Mouse (Mus musculus): ENCODE data around the gene Irs1. TPM values are rescaled to one million over a fixed set of nuclear protein-coding genes. Genes with fewer than 3 reads are reported as not detected.

The Irs1 gene
- polyA plus RNA-seq, 1 experiment from 2014 or later: 4.4 TPM

DNA sequence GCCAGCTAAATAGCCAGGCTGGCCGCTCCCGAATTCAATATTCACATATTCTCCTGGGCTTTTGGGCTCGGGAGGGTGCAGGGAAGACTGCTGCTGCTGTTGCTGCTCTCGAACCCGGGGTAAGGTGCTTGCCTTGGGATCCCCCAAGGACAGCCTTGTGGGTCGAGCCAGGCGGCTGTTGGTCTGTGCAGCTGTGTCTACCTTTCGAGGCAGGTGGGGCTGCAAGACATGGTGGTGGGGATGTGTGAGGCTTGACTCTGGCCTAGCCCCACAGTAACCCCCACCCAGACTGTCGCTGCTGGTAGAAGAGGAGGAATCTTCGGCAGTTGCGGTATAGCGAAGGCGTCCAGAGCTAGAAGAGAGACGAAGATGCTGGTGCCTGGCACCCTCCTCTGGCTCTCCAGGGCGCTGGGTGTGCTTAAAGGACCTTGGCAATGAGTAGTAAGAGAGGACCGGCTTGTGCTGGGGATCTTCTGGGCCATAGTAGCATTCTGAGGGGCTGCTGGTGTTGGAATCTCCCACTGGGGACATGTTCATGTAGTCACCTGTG, 3.4 kb downstream of the Irs1 start:
- peaks cover 37% of the 10 kb centered on the region for H3K4me1 ChIP-seq
- peak overlapping the region; percentile 88 for H3K4me2 ChIP-seq
- no peaks in the 10 kb centered on the region for H3K27me3 ChIP-seq (replicated peaks)
- H3K9me3 ChIP-seq: no peaks in the 10 kb centered on the region
- no peak for ATAC-seq (ENCODE audit: insufficient read depth, low FRiP score, low read depth)
- H3K27ac ChIP-seq: no peak overlapping the region
- peaks cover 7% of the 10 kb centered on the region; the same call in 1 of the 2 replicates for H3K36me3 ChIP-seq
- 91% methylated on average over 16 of the region's 16 CpGs for WGBS
- H3K9ac ChIP-seq: no peak overlapping the region
- peak overlapping the region; percentile 41 for H3K4me3 ChIP-seq (replicated peaks)

DNA sequence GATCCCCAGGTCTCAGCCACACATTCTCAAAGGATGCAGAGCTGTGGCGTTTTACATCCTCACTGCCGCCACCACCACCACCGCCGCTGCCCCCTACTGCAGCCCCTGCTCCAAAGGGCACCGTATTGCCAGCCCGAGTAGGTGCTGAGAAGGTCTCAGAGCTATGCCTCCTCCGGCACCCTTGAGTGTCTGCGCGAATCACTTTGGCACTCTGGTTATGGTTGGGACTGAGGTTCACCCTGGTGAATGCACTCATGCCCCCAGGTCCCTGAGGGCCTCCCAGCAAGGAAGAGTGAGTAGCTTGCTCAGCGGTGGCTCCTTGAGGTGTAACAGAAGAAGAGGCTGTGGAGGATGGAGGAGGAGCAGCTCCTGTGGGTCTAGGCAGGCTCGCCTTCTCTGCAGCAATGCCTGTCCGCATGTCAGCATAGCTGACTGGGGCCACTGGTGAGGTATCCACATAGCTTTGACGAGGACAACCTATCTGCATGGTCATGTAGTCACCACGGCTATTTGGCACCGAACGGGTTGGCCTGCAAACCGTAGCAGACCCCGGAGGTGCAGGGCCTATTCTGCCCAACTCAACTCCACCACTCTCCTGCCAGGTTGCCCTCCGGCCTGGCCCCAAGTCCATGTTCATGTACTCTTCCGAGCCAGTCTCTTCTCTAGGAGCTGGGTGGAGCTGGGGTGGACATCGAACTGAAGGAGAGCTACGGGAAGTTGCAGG, 4.0 kb downstream of the Irs1 start:
- Histone ChIP-seq H3K27ac (no peak overlapping the region), H3K9ac (no peak overlapping the region), H3K36me3 (peaks cover 7% of the 10 kb centered on the region; the same call in 1 of the 2 replicates), H3K9me3 (no peaks in the 10 kb centered on the region), H3K4me3 (replicated peaks) (peak overlapping the region; percentile 41), H3K4me1 (peaks cover 39% of the 10 kb centered on the region), H3K27me3 (replicated peaks) (no peaks in the 10 kb centered on the region), H3K4me2 (peak overlapping the region; percentile 88)
- ATAC-seq (ENCODE audit: insufficient read depth, low FRiP score, low read depth): no peak
- WGBS: 59% methylated on average over 22 of the region's 22 CpGs

DNA sequence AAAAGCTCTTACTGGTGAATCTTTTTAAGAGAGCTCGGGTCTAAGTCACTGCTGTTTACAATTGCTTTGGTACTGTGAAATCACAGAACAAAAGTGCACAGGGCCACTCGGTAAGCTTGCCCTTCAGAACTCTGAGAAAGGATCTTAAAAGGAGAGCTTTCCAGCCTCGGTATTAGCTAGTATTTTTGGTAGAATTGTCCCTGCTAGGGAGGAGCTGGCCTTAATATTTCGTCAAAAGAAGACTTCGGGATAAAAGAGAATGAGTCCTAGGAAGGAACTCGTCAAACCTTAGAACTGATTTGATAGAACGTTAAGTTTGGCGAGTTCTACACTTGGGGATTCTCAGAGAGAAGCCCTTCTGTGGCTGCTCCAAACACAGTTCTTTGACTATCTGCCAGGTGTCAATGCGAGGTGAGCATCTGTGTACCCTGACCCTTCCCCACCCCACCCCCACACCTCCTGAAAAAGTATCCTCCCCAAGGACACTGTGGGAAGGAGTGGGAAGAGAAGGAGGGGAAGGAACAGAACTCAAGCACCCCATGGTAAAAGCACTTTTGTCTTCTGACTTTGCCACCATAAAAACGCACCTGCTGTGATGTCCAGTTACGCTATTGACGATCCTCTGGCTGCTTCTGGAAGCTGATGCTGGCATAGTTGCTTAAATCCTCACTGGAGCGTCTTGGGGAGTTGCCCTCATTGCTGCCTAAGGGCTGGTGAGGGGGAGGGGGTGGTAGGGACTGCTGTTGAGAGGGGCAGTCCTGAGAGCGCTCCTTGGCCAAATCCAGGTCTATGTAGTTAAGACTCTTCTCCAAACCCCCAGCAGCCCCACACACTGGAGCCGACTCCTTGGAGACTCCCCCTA, 4.8 kb downstream of the Irs1 start:
- Histone ChIP-seq H3K4me2 (peak overlapping the region; percentile 88), H3K9ac (no peak overlapping the region), H3K4me1 (peaks cover 39% of the 10 kb centered on the region), H3K4me3 (replicated peaks) (peak overlapping the region; percentile 41), H3K36me3 (peaks cover 7% of the 10 kb centered on the region; the same call in 1 of the 2 replicates), H3K9me3 (no peaks in the 10 kb centered on the region), H3K27ac (peak overlapping the region; percentile 48; the same call in 1 of the 2 replicates), H3K27me3 (replicated peaks) (no peaks in the 10 kb centered on the region)
- ATAC-seq (ENCODE audit: insufficient read depth, low FRiP score, low read depth): no peak
- WGBS: 21% methylated on average over 15 of the region's 15 CpGs

DNA sequence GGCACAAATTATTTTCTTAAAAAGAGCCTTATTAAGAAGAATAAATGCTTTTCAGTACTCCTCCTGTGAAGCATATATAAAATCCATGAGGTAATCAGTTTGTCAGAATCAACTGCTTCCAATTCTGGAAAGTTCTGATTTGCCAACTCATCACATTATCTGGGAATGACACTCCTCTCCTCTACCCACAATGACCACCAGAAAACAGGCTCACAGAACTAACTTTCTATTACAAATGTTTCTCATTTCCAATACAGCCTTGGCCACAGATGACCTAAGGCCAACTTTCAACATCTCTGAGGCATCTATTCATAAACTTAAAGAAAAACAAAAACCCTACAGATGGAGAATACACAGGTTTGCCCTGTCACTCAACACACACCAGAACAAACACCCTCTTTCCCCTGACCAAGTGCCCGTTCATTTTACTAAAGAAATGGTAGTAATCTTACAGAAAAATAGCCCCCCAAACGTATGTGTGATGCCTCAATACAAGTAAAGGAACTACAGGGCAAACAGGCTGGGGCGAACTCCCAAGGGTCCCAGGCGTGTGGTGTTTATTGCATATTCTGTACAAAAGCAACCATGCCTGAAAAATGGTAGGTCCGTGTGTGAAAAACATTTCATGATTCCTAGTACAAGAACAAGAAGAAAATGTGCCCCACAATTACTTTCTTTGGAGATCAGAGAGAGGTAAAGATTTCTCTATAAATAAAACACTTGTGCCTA, 5.6 kb downstream of the Irs1 start:
- Histone ChIP-seq H3K36me3 (peaks cover 7% of the 10 kb centered on the region; the same call in 1 of the 2 replicates), H3K4me2 (peak overlapping the region; percentile 88), H3K4me3 (replicated peaks) (peak overlapping the region; percentile 41), H3K27ac (peak overlapping the region; percentile 48; the same call in 1 of the 2 replicates), H3K9me3 (no peaks in the 10 kb centered on the region), H3K9ac (no peak overlapping the region), H3K4me1 (peaks cover 39% of the 10 kb centered on the region), H3K27me3 (replicated peaks) (no peaks in the 10 kb centered on the region)
- ATAC-seq (ENCODE audit: insufficient read depth, low FRiP score, low read depth): no peak
- WGBS: 17% methylated on average over 5 of the region's 5 CpGs

DNA sequence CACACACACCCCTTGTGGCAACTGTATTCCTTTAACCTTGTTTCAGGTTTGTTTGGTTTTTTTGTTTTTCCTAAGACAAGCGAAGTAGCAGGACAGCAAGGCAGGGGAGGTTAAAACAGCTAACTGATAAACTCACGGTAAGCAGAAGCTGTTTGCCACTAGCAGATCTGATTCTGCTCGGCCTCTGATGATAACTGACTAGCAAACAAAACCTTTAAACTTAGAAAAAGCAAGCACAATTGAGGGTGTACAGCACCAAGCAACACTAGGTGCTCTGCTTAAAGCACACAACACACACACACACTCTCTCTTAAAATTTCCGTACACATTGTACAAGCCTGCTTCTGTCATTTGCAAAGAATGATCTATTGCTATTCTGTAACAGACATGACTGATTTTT, 6.8 kb downstream of the Irs1 start:
- Histone ChIP-seq H3K27me3 (replicated peaks) (no peaks in the 10 kb centered on the region), H3K4me2 (peak overlapping the region; percentile 88), H3K4me3 (replicated peaks) (peak overlapping the region; percentile 48), H3K27ac (peak overlapping the region; percentile 87), H3K9me3 (no peaks in the 10 kb centered on the region), H3K9ac (no peak overlapping the region), H3K4me1 (peaks cover 35% of the 10 kb centered on the region), H3K36me3 (peaks cover 7% of the 10 kb centered on the region; the same call in 1 of the 2 replicates)
- ATAC-seq (ENCODE audit: insufficient read depth, low FRiP score, low read depth): no peak
- WGBS: 7% methylated on average over 4 of the region's 4 CpGs

DNA sequence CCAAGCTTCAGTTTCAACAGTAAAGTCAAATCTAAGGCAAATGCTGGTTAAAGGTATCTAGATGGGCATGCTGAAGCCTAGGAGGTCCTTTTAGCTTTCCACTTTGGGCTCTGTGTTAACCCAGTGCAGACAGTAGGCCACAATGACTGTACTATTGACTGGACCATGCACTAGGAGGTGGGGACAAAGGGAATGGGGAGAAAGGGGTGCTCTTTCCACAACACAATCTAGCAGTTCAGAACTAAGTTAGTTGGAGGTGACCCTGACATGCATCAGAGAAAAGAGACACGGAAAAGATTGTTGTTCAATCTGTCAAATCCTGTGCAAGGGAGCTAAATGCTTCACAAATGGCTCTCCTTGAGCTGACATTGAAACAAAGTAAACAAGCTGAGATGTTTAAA, 7.3 kb downstream of the Irs1 start:
- no peak overlapping the region for H3K9ac ChIP-seq
- ATAC-seq (ENCODE audit: insufficient read depth, low FRiP score, low read depth): no peak
- peak overlapping the region; percentile 87 for H3K27ac ChIP-seq
- H3K4me3 ChIP-seq (replicated peaks): peak overlapping the region; percentile 48
- H3K27me3 ChIP-seq (replicated peaks): no peaks in the 10 kb centered on the region
- 6% methylated on average over 1 of the region's 1 CpGs for WGBS
- H3K4me1 ChIP-seq: peaks cover 31% of the 10 kb centered on the region
- H3K9me3 ChIP-seq: no peaks in the 10 kb centered on the region
- H3K36me3 ChIP-seq: peaks cover 7% of the 10 kb centered on the region; the same call in 1 of the 2 replicates
- H3K4me2 ChIP-seq: peak overlapping the region; percentile 88

DNA sequence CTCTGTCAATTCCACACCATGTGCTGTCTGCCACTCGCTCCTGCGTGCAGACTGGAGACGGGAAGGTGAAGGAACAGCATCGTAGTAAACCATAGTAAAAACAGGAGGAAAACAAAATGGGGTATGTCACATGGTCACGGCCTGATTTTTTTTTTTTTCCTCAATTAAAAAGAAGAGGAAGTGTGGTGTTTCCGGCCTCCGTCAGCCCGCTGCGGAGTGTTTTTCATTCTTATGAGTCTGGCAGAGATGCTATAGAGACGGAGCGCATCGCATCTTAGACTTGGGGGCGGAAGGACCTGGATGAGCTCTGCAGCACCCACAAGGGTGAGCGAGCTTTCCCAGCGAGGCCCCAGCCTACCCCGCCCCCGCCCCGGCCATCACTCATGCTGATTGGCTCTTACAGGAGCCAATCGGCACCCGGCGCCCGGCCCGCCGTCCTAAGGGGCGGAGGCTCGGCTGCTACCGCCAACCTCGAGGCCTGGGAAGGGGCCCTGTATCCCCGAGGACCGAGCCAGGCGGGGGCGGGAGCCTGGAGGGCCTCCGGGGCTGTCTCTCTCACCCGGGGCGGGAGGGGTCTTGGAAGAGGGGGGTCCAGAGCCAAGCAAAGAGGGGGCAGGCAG, 8.1 kb downstream of the Irs1 start:
- peaks cover 26% of the 10 kb centered on the region for H3K4me1 ChIP-seq
- no peaks in the 10 kb centered on the region for H3K9me3 ChIP-seq
- H3K27ac ChIP-seq: peak overlapping the region; percentile 87
- H3K9ac ChIP-seq: peak overlapping the region; percentile 7; the same call in 1 of the 2 replicates
- H3K4me3 ChIP-seq (replicated peaks): peak overlapping the region; percentile 48
- no peaks in the 10 kb centered on the region for H3K27me3 ChIP-seq (replicated peaks)
- H3K36me3 ChIP-seq: peaks cover under 1% of the 10 kb centered on the region; the same call in 1 of the 2 replicates
- H3K4me2 ChIP-seq: peak overlapping the region; percentile 88
- peak; percentile 98 for ATAC-seq (ENCODE audit: insufficient read depth, low FRiP score, low read depth)
- WGBS: under 1% methylated on average over 35 of the region's 35 CpGs

DNA sequence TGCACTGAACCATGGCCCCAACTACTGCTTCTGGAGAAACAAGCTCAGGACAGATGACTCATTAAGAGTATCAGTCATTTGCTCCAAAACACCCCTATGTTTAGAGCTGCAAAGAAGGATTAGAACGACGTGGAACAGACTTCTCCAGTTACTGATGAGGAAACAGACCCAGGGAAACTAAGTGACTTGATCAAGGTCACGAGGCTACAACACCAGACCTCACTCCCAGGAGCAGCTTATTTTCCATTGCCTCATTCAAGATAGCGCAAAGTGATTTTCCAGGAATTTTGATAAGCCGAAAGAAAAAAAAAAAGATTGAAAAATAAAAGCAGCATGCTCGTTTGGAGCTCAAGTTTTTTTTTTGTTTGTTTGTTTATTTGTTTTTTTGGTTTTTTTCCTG, 9.4 kb downstream of the Irs1 start:
- H3K9ac ChIP-seq: no peak overlapping the region
- no peaks in the 10 kb centered on the region for H3K27me3 ChIP-seq (replicated peaks)
- no peak overlapping the region for H3K4me3 ChIP-seq (replicated peaks)
- WGBS: 67% methylated on average over 6 of the region's 6 CpGs
- H3K9me3 ChIP-seq: no peaks in the 10 kb centered on the region
- peaks cover 14% of the 10 kb centered on the region; the same call in 1 of the 2 replicates for H3K4me1 ChIP-seq
- ATAC-seq (ENCODE audit: insufficient read depth, low FRiP score, low read depth): no peak
- no peak overlapping the region for H3K4me2 ChIP-seq
- no peak overlapping the region for H3K27ac ChIP-seq
- H3K36me3 ChIP-seq: no peaks in the 10 kb centered on the region

DNA sequence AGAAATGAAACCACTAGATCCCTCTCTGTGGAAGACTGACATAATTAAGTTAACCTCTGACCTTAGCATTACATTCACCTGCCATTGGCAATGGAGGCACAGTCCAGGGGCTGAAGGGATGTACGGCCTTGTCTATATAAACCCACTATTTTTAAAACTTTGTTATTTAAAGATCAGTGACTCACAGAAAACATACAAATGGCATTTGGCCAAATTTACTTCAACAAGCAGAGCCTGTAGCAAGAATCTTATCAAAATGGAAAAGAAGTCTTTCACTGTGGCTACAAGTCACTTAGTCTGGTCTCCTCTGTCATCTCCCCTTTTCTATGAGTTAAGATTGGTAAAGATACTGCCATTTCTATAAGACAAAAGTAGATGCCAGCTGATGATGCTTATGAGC, 11.4 kb downstream of the Irs1 start:
- WGBS: 57% methylated on average over 1 of the region's 1 CpGs
- no peak overlapping the region for H3K27ac ChIP-seq

DNA sequence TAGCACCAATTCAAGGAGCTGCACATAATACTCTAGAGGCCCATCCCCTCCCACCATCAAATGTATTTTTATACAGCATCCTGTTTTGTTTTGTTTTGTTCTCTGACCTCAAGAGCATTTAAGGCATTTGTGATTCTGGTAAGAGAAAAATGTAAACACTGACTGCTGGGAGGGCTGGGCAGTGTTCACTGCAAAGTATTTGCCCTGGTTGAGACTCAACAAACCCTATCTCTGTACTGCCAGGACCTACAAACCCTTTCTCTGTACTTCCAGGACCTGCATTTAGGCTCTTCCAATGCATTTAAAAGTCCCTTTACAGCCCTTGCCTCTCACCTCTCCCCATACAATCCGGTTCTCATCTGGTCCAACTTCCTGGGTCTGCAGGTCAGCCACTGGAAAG, 16.9 kb downstream of the Irs1 start:
- Histone ChIP-seq H3K27ac (no peak overlapping the region), H3K4me2 (no peak overlapping the region), H3K27me3 (replicated peaks) (no peaks in the 10 kb centered on the region), H3K9ac (no peak overlapping the region), H3K36me3 (no peaks in the 10 kb centered on the region), H3K4me3 (replicated peaks) (no peak overlapping the region), H3K4me1 (peaks cover 5% of the 10 kb centered on the region), H3K9me3 (no peaks in the 10 kb centered on the region)
- 44% methylated on average over 1 of the region's 1 CpGs for WGBS
- no peak for ATAC-seq (ENCODE audit: insufficient read depth, low FRiP score, low read depth)

More for the DNA sequence above, 11.4 kb downstream of the Irs1 start:
- Histone ChIP-seq H3K9me3 (no peaks in the 10 kb centered on the region), H3K4me2 (no peak overlapping the region), H3K36me3 (no peaks in the 10 kb centered on the region), H3K4me1 (0 out of 2 replicates have a peak, but pooled peaks cover 9% of the 10 kb centered on the region), H3K4me3 (replicated peaks) (no peak overlapping the region), H3K27me3 (replicated peaks) (no peaks in the 10 kb centered on the region), H3K9ac (no peak overlapping the region)
- no peak for ATAC-seq (ENCODE audit: insufficient read depth, low FRiP score, low read depth)

DNA sequence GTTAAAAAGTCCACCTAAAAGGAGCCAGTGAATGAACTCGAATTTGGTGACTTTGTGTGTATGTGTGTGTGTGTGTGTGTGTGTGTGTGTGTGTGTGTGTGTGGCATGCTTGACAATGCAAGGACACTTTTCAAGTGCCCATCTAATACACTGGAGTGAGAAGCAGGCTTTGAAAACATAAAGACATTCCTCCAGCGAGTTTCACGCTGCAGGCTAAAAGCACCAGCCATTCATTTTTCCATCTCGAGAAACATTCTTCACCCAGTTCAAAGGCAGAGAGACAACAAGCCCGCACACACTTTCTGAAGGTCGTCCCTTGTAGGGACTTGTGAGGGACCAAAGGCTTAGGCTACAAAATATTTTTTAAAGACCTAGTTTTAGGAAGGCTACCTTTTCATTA, 17.7 kb downstream of the Irs1 start:
- WGBS: 39% methylated on average over 6 of the region's 6 CpGs

More for the DNA sequence above, 17.7 kb downstream of the Irs1 start:
- H3K36me3 ChIP-seq: no peaks in the 10 kb centered on the region
- H3K27ac ChIP-seq: no peak overlapping the region
- no peak overlapping the region for H3K4me2 ChIP-seq
- H3K4me1 ChIP-seq: peaks cover 5% of the 10 kb centered on the region
- ATAC-seq (ENCODE audit: insufficient read depth, low FRiP score, low read depth): no peak
- H3K4me3 ChIP-seq (replicated peaks): no peak overlapping the region
- H3K9ac ChIP-seq: no peak overlapping the region
- no peaks in the 10 kb centered on the region for H3K9me3 ChIP-seq
- H3K27me3 ChIP-seq (replicated peaks): no peaks in the 10 kb centered on the region

Data from stomach, embryonic 15.5 days (tissue).